Mouse (Mus musculus) liver, embryonic 12.5 days (tissue): ENCODE data around the gene Zc3h10. TPM values are rescaled to one million over a fixed set of nuclear protein-coding genes. Genes with fewer than 3 reads are reported as not detected.
A peak's percentile ranks its signal among the peaks of the same experiment; 100 is the strongest.
"Not testable (repeated sequence)": the region's sequence is repeated elsewhere in the genome, so short reads cannot be mapped to it uniquely, and the experiment has no call there.

Source experiments
- ATAC-seq: fragments of 200-750 bp; cut with Nextera tagmentation; 2 replicates; pipeline ENCODE4 v1.8.0; 2017; ENCODE audit warnings: moderate number of reproducible peaks, mild to moderate bottlenecking, moderate library complexity
- H3K27ac ChIP-seq: fragments of 300-500 bp; sonication (generic); 2 replicates; pipeline ENCODE4 v1.5.1; 2016; ENCODE audit warnings: mild to moderate bottlenecking
- H3K27me3 ChIP-seq: fragments of 300-500 bp; sonication (generic); replicated peaks from 2 replicates; pipeline ENCODE4 v1.6.1; 2016; ENCODE audit warnings: mild to moderate bottlenecking, moderate library complexity
- H3K36me3 ChIP-seq: fragments of 300-500 bp; sonication (generic); 2 replicates; pipeline ENCODE4 v1.6.1; 2016; ENCODE audit warnings: mild to moderate bottlenecking, moderate library complexity
- H3K4me1 ChIP-seq: fragments of 300-500 bp; sonication (generic); 2 replicates; pipeline ENCODE4 v1.6.1; 2016
- H3K4me2 ChIP-seq: fragments of 300-500 bp; sonication (generic); 2 replicates; pipeline ENCODE4 v1.6.1; 2016; ENCODE audit warnings: mild to moderate bottlenecking, moderate library complexity
- H3K4me3 ChIP-seq: fragments of 300-500 bp; sonication (generic); 2 replicates; pipeline ENCODE4 v1.5.1; 2016; ENCODE audit warnings: mild to moderate bottlenecking, moderate library complexity
- H3K9ac ChIP-seq: fragments of 300-500 bp; sonication (generic); 2 replicates; pipeline ENCODE4 v1.6.1; 2016; ENCODE audit warnings: mild to moderate bottlenecking, moderate library complexity
- H3K9me3 ChIP-seq: fragments of 300-500 bp; sonication (generic); replicated peaks from 2 replicates; pipeline ENCODE4 v1.6.1; 2016; ENCODE audit warnings: mild to moderate bottlenecking, moderate library complexity
- WGBS: fragments of 180-500 bp; shearing (Covaris S2); methylation state at CpG from one replicate; pipeline ENCODE4 v1.1.7; 2016; ENCODE audit not compliant: insufficient replicate concordance; 5-methylcytosine and 5-hydroxymethylcytosine counted together
- polyA plus RNA-seq: library from polyadenylated mRNA; unstranded; fragments of >200 nt; fragmentation: Nextera tagmentation; extraction: Ambion mirVana; gene quantifications from 2 replicates; pipeline ENCODE4 v1.2.1, GENCODE M21; 2016

Zc3h10 gene
- polyA plus RNA-seq, 1 experiment from 2014 or later = 8.1 TPM

GRCm38 (mm10) chr10:128549682-128550057 is 2.1 kb upstream of the Zc3h10 start:
- H3K4me2 ChIP-seq = peak overlapping the region; percentile 93
- not testable (repeated sequence) for H3K9me3 ChIP-seq, H3K27me3 ChIP-seq, H3K9ac ChIP-seq, ATAC-seq
- peaks cover 18% of the 10 kb centered on the region for H3K36me3 ChIP-seq
- H3K4me3 ChIP-seq = peak overlapping the region; percentile 84
- 58% methylated on average over 6 of the region's 6 CpGs for WGBS
- peak overlapping the region; percentile 80 for H3K27ac ChIP-seq
- peaks cover 27% of the 10 kb centered on the region for H3K4me1 ChIP-seq

DNA sequence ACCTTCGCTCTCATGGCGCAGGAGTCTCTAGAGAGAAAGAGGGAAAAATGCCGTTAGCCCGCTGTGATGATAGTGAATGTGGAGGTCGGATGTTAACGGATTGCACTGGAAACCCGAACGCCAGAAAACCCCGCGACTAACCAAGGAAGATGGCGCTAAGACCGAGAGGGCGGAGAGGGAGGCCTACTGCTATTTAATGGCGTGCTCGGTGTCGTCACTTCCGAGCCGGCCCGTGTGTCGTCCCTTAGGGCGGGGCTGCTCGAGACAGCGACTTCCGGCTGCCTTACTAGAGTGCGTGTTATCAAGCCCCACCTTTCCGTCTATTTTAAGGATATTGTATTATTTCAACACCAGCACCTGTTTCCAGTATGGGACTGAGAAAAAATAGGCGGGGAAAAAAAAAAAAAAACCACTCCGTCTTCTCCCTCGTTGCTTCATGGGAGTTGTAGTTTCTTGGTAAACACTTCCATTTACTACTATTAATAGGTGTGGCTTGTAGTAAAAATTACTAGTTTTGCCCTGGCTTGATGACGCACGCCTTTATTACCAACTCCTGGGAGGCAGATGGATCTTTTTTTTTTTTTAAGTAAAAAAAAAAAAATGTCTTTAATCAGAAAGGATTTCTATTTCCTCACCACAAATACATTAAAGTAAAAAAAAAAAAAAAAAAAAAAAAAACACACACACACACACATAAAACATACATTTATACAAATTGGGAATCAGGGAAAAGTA is 1.5 kb upstream of the Zc3h10 start, which contains the start of gene Rpl41:
Gene Rpl41, minus strand, starts transcription at position 359 of the 735 bp plus-strand sequence.
- Histone ChIP-seq H3K9ac (peak within 1 kb of the TSS; percentile 92), H3K27ac (peak within 1 kb of the TSS; percentile 94), H3K9me3 (no peaks in the 10 kb centered on the region), H3K36me3 (peaks cover 23% of the 10 kb centered on the region), H3K27me3 (no peaks in the 10 kb centered on the region), H3K4me3 (peak within 1 kb of the TSS; percentile 84), H3K4me1 (peaks cover 27% of the 10 kb centered on the region), H3K4me2 (peak within 1 kb of the TSS; percentile 93)
- ATAC-seq = peak; percentile 84
- WGBS = 1% methylated on average over 31 of the region's 31 CpGs

DNA sequence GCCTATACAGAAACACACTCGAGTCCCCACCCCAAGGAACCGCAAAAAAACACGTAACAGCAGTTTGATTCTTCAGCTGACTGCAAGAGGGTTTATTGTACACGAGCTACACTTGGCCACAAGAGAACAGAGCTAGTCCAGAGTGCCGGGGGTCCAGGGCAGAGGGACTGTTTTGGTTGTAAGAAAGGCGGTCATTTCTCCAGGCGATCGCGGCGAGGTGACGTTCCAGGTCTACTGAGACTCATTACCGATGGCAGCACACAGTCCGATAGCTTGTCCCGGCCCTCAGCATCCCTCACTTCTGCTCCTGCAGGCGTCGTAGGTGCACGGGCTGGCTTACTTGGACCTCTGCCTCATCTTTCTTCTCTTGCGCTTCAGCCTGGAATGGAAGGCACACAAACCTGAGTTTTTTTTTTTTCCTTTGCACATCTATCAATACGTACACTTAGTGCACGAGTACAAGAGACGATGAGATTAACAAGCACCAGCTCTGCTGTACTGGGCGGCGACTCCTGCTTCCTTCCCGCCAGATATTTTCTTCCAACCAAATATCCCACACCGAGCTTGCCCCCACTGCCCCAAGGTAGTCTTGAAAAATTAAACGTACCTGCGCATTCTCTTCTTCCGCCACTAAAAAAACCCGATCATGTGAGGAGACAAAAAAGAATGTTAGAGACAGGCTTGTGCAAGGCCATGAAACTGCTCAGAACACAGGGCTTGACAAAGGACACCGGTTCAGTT is 647 bp upstream of the Zc3h10 start:
- ATAC-seq, H3K27me3 ChIP-seq, H3K9me3 ChIP-seq: not testable (repeated sequence)
- Histone ChIP-seq H3K4me3 (peak overlapping the region; percentile 84), H3K4me2 (peak overlapping the region; percentile 93), H3K9ac (peak overlapping the region; percentile 92), H3K4me1 (peaks cover 27% of the 10 kb centered on the region), H3K27ac (peak overlapping the region; percentile 94), H3K36me3 (peaks cover 32% of the 10 kb centered on the region)
- WGBS = under 1% methylated on average over 30 of the region's 30 CpGs

DNA sequence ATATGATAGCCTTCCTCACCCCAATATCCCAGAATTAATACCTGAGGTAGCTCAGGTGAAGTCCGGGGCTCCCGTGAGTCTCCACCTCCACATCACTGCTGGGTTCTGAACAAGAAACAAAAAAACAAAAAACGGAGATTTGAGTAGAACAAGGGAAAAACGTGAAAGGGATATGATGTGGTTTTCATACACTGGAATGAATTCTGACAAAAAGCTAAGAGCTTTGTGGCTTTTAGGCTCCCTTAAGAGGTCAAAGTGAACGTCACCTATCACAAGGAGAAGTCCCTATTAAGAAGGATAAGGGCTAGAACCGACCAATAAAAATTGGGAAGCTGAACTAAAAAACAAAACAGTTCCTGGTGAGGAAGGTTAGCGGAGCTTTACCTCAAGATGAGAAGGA is 787 bp downstream of the Zc3h10 start:
- Histone ChIP-seq H3K27ac (peak overlapping the region; percentile 94), H3K27me3 (no peaks in the 10 kb centered on the region), H3K4me2 (peak overlapping the region; percentile 93), H3K9me3 (no peaks in the 10 kb centered on the region), H3K36me3 (peaks cover 45% of the 10 kb centered on the region), H3K4me3 (peak overlapping the region; percentile 84), H3K4me1 (peaks cover 27% of the 10 kb centered on the region), H3K9ac (peak overlapping the region; percentile 92)
- 10% methylated on average over 7 of the region's 7 CpGs for WGBS
- ATAC-seq = no peak

- H3K27me3 ChIP-seq = no peaks in the 10 kb centered on the region
- WGBS = 8% methylated on average over 4 of the region's 4 CpGs
- H3K9me3 ChIP-seq = no peaks in the 10 kb centered on the region
- peak overlapping the region; percentile 84 for H3K4me3 ChIP-seq
- H3K4me2 ChIP-seq = peak overlapping the region; percentile 93
- H3K4me1 ChIP-seq = peaks cover 27% of the 10 kb centered on the region
- peaks cover 47% of the 10 kb centered on the region for H3K36me3 ChIP-seq
- peak overlapping the region; percentile 94 for H3K27ac ChIP-seq
- H3K9ac ChIP-seq = peak overlapping the region; percentile 92
- ATAC-seq = no peak
Measured at GRCm38 (mm10) chr10:128546361-128546760, 1.2 kb downstream of the Zc3h10 start.

- 85% methylated on average over 3 of the region's 3 CpGs for WGBS
- Histone ChIP-seq H3K36me3 (peaks cover 48% of the 10 kb centered on the region), H3K27me3 (no peaks in the 10 kb centered on the region), H3K27ac (no peak overlapping the region), H3K4me1 (peaks cover 27% of the 10 kb centered on the region), H3K9me3 (no peaks in the 10 kb centered on the region), H3K4me2 (no peak overlapping the region), H3K9ac (no peak overlapping the region), H3K4me3 (no peak overlapping the region)
- ATAC-seq = no peak
Measured at GRCm38 (mm10) chr10:128545570-128545898, 2.0 kb downstream of the Zc3h10 start.

GRCm38 (mm10) chr10:128544674-128545569 is 2.7 kb downstream of the Zc3h10 start:
- Histone ChIP-seq H3K9me3 (no peaks in the 10 kb centered on the region), H3K4me1 (peaks cover 22% of the 10 kb centered on the region), H3K4me3 (no peak overlapping the region), H3K4me2 (no peak overlapping the region), H3K36me3 (peaks cover 48% of the 10 kb centered on the region), H3K27me3 (no peaks in the 10 kb centered on the region), H3K27ac (no peak overlapping the region), H3K9ac (no peak overlapping the region)
- 86% methylated on average over 37 of the region's 37 CpGs for WGBS
- ATAC-seq = no peak

- H3K27me3 ChIP-seq = no peaks in the 10 kb centered on the region
- H3K4me2 ChIP-seq = no peak overlapping the region
- peaks cover 48% of the 10 kb centered on the region for H3K36me3 ChIP-seq
- H3K4me1 ChIP-seq = peaks cover 19% of the 10 kb centered on the region
- no peaks in the 10 kb centered on the region for H3K9me3 ChIP-seq
- H3K27ac ChIP-seq = no peak overlapping the region
- H3K4me3 ChIP-seq = no peak overlapping the region
- no peak overlapping the region for H3K9ac ChIP-seq
- ATAC-seq = no peak
- 91% methylated on average over 15 of the region's 15 CpGs for WGBS
Measured at GRCm38 (mm10) chr10:128544151-128544657, 3.4 kb downstream of the Zc3h10 start.

DNA sequence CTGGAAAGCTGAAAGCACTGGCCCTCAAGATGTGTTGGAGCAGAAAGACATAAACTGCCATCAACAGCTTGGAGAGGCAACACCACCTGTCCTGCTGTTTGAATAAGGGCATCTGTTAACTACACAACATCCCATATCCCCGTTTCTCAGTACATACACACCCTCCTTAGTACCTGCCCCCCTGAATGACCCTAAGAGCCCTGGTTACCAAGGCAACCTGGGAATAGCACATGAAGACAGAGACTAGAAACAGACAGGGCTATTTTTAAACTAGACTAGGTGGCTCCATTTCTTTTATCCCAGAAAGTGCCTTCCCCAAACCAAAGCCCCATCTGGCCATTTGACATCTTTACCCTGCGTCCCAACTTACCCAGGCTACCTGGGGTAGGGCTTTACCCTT is 4.5 kb downstream of the Zc3h10 start:
- no peaks in the 10 kb centered on the region for H3K9me3 ChIP-seq
- H3K4me3 ChIP-seq = no peak overlapping the region
- H3K4me1 ChIP-seq = peaks cover 19% of the 10 kb centered on the region
- no peak overlapping the region for H3K27ac ChIP-seq
- WGBS = 81% methylated on average over 2 of the region's 2 CpGs
- no peak overlapping the region for H3K4me2 ChIP-seq
- ATAC-seq = no peak
- H3K27me3 ChIP-seq = no peaks in the 10 kb centered on the region
- peaks cover 45% of the 10 kb centered on the region for H3K36me3 ChIP-seq
- no peak overlapping the region for H3K9ac ChIP-seq

DNA sequence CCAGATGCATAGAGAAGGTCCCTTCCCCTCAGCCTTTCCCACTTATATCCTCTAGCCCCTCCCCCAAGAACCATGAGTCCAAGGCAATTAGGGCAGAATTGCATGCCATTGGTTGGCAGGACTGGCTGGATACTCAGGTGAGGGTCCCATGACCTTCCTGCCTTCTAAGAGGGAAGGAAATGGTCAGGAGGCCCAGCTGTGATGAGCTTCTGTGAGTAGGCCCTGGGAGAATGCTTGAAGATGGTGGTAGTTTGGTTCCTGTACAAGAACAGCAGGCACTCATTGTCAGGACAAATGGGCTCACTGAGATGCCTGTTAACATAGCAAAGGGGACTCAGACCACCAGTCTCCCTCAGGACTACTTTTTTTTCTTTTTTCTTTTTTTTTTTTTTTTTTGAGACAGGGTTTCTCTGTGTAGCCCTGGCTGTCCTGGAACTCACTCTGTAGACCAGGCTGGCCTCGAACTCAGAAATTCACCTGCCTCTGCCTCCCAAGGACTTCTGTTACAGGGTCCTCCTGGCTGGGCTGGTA is 9.2 kb downstream of the Zc3h10 start:
- no peaks in the 10 kb centered on the region for H3K27me3 ChIP-seq
- no peak overlapping the region for H3K4me2 ChIP-seq
- H3K27ac ChIP-seq = no peak overlapping the region
- H3K36me3 ChIP-seq = peaks cover 17% of the 10 kb centered on the region
- ATAC-seq = no peak
- H3K9ac ChIP-seq = no peak overlapping the region
- no peaks in the 10 kb centered on the region for H3K9me3 ChIP-seq
- no peak overlapping the region for H3K4me3 ChIP-seq
- 93% methylated on average over 1 of the region's 1 CpGs for WGBS
- H3K4me1 ChIP-seq = peaks cover 24% of the 10 kb centered on the region

GRCm38 (mm10) chr10:128536266-128536940 is 11.2 kb downstream of the Zc3h10 start:
- Histone ChIP-seq H3K9me3 (no peaks in the 10 kb centered on the region), H3K4me2 (peak overlapping the region; percentile 60), H3K36me3 (0 out of 2 replicates have a peak, but pooled peaks cover under 1% of the 10 kb centered on the region), H3K27ac (peak overlapping the region; percentile 59), H3K4me3 (peak overlapping the region; percentile 33), H3K4me1 (peaks cover 24% of the 10 kb centered on the region), H3K27me3 (no peaks in the 10 kb centered on the region), H3K9ac (peak overlapping the region; percentile 58)
- 15% methylated on average over 18 of the region's 18 CpGs for WGBS
- peak; percentile 94 for ATAC-seq
